Mouse (Mus musculus) lung, adult 2 months (tissue): ENCODE results near the gene 1700025F22Rik. TPM values are rescaled to one million over a fixed set of nuclear protein-coding genes. Genes with fewer than 3 reads are reported as not detected.
"Not testable (repeated sequence)": the region's sequence is repeated elsewhere in the genome, so short reads cannot be mapped to it uniquely, and the experiment has no call there.

ENCODE experiments used
- DNase-seq: peaks from one replicate; pipeline ENCODE4 v3.0.0; 2022
- H3K4me1 ChIP-seq: fragments of 200-500 bp; 2 replicates; pipeline ENCODE4 v1.6.1; 2011; ENCODE audit warnings: low read length; ENCODE audit not compliant: control insufficient read depth, insufficient read depth
- H3K4me3 ChIP-seq: fragments of 200-500 bp; replicated peaks from 2 replicates; pipeline ENCODE3; 2011; ENCODE audit warnings: low read depth, mild to moderate bottlenecking, control low read depth, low read length; ENCODE audit errors: extremely low read depth
- CTCF ChIP-seq: fragments of 200-500 bp; IDR thresholded peaks from 2 replicates; pipeline ENCODE4 v1.5.1; 2011; ENCODE audit warnings: mild to moderate bottlenecking, low read length, control low read depth; ENCODE audit not compliant: insufficient read depth
- POLR2A ChIP-seq: fragments of 200-500 bp; IDR thresholded peaks from 2 replicates; pipeline ENCODE4 v1.6.1; 2011; ENCODE audit warnings: low read depth, mild to moderate bottlenecking, control low read depth, low read length, borderline replicate concordance; ENCODE audit errors: extremely low read depth
- WGBS: fragments of 180-500 bp; shearing (Covaris S2); methylation state at CpG from one replicate; pipeline ENCODE4 v1.1.7; 2018; 5-methylcytosine and 5-hydroxymethylcytosine counted together
- polyA plus RNA-seq: library from polyadenylated mRNA; depleted of rRNA; stranded (reverse); fragments of >200 nt; gene quantifications from 2 replicates; pipeline ENCODE4 v1.2.3, GENCODE M21; 2012; rRNA removed

1700025F22Rik gene
- polyA plus RNA-seq, 1 experiment = not detected

GRCm38 (mm10) chr19:11119338-11119737, 45.8 kb downstream of the 1700025F22Rik start:
- TF ChIP-seq POLR2A (no peak), CTCF (no peak)
- WGBS = 74% methylated on average over 2 of the region's 2 CpGs
- DNase-seq = no peak
- H3K4me3 ChIP-seq = no peak overlapping the region
- no peaks in the 10 kb centered on the region; the same call in 1 of the 2 replicates for H3K4me1 ChIP-seq

- DNase-seq = peak; percentile 29
- no peak overlapping the region for H3K4me3 ChIP-seq
- 39% methylated on average over 3 of the region's 3 CpGs for WGBS
Observed at GRCm38 (mm10) chr19:11107746-11108145, 57.4 kb downstream of the 1700025F22Rik start.

GRCm38 (mm10) chr19:11101880-11102279, 63.2 kb downstream of the 1700025F22Rik start:
- no peak overlapping the region for H3K4me3 ChIP-seq
- DNase-seq = no peak
- 58% methylated on average over 1 of the region's 1 CpGs for WGBS
- H3K4me1 ChIP-seq = no peaks in the 10 kb centered on the region
- TF ChIP-seq POLR2A = no peak
- no peak for TF ChIP-seq CTCF

More at GRCm38 (mm10) chr19:11107746-11108145, 57.4 kb downstream of the 1700025F22Rik start:
- peaks cover 9% of the 10 kb centered on the region for H3K4me1 ChIP-seq
- TF ChIP-seq CTCF (no peak), POLR2A (no peak)

GRCm38 (mm10) chr19:11098401-11098800, 66.7 kb downstream of the 1700025F22Rik start:
- Histone ChIP-seq H3K4me1 (no peaks in the 10 kb centered on the region), H3K4me3 (no peak overlapping the region)

GRCm38 (mm10) chr19:11092131-11092530, 73.0 kb downstream of the 1700025F22Rik start:
- WGBS = 3% methylated on average over 50 of the region's 50 CpGs
- H3K4me3 ChIP-seq, H3K4me1 ChIP-seq, DNase-seq: not testable (repeated sequence)

More at GRCm38 (mm10) chr19:11098401-11098800, 66.7 kb downstream of the 1700025F22Rik start:
- TF ChIP-seq POLR2A (no peak), CTCF (no peak)
- 67% methylated on average over 3 of the region's 3 CpGs for WGBS
- no peak for DNase-seq

Other genes with a start within 250 kb of the 1700025F22Rik start
- gene Zp1, start 244.7 kb downstream of the 1700025F22Rik start, polyA plus RNA-seq = 0.21 and 0.33 TPM in 2 replicates
- gene Ptgdr2, start 228.2 kb downstream of the 1700025F22Rik start, polyA plus RNA-seq = 4.8 and 6.6 TPM in 2 replicates
- gene Ccdc86, start 216.1 kb downstream of the 1700025F22Rik start, polyA plus RNA-seq = 3.9 and 4.7 TPM in 2 replicates
- not detected in 2 replicates for gene Ms4a10, start 190.7 kb downstream of the 1700025F22Rik start, polyA plus RNA-seq
- 1.8 and 2.3 TPM in 2 replicates for gene Ms4a15, start 172.1 kb downstream of the 1700025F22Rik start, polyA plus RNA-seq
- gene Ms4a18, start 147.3 kb downstream of the 1700025F22Rik start, polyA plus RNA-seq = not detected in 2 replicates
- 15.4 and 18.5 TPM in 2 replicates for gene Ms4a8a, start 84.2 kb downstream of the 1700025F22Rik start, polyA plus RNA-seq
- not detected in 2 replicates for gene 1700017D01Rik, start 34.4 kb downstream of the 1700025F22Rik start, polyA plus RNA-seq
- not detected in 2 replicates for gene Ms4a13, start 31.4 kb upstream of the 1700025F22Rik start, polyA plus RNA-seq
- gene Ms4a12, start 67.1 kb upstream of the 1700025F22Rik start, polyA plus RNA-seq = not detected in 2 replicates
- 1.7 and 2.7 TPM in 2 replicates for gene Ms4a1, start 100.9 kb upstream of the 1700025F22Rik start, polyA plus RNA-seq
- gene Ms4a5, start 118.6 kb upstream of the 1700025F22Rik start, polyA plus RNA-seq = not detected in 2 replicates
- 0.16 and 0.19 TPM in 2 replicates for gene Ms4a14, start 149.1 kb upstream of the 1700025F22Rik start, polyA plus RNA-seq
- gene Ms4a7, start 170.8 kb upstream of the 1700025F22Rik start, polyA plus RNA-seq = 1.4 and 1.5 TPM in 2 replicates
- 0.44 and 0.99 TPM in 2 replicates for gene Ms4a4a, start 210.2 kb upstream of the 1700025F22Rik start, polyA plus RNA-seq
- 0.62 and 2.9 TPM in 2 replicates for gene Ms4a4c, start 239.4 kb upstream of the 1700025F22Rik start, polyA plus RNA-seq